Mouse (Mus musculus) heart, embryonic 14.5 days (tissue): ENCODE measurements at regions not wholly inside any gene's neighbourhood (a gene's known extent, or its start where the extent isn't known, plus 50 kb on each side); places are given as distances from the start of the nearest gene placed in this dataset.

Source experiments
- ATAC-seq: fragments of 200-750 bp; cut with Nextera tagmentation; 2 replicates; pipeline ENCODE4 v1.8.0; 2017; ENCODE audit warnings: low read depth, moderate TSS enrichment; ENCODE audit not compliant: insufficient number of reproducible peaks, insufficient read depth, low FRiP score
- H3K27ac ChIP-seq, 2 experiments: fragments of 200-500 bp in 1 of 2; fragments of 300-500 bp in 1 of 2; sonication (generic) in 1 of 2; replicated peaks in 1 of 2; 2 replicates each; pipeline ENCODE4 v1.5.1; 2012 to 2014; ENCODE audit warnings: low read depth in 2 of 2, low read length in 2 of 2, control low read depth in 1 of 2, mild to moderate bottlenecking in 1 of 2, mixed read lengths in 1 of 2; ENCODE audit not compliant: control insufficient read depth in 1 of 2, insufficient read depth in 1 of 2
- H3K27me3 ChIP-seq: fragments of 300-500 bp; sonication (generic); 2 replicates; pipeline ENCODE4 v1.6.1; 2014; ENCODE audit warnings: mild to moderate bottlenecking, low read length, control low read depth; ENCODE audit not compliant: control insufficient read depth, insufficient read depth
- H3K36me3 ChIP-seq: fragments of 300-500 bp; sonication (generic); 2 replicates; pipeline ENCODE4 v1.6.1; 2014; ENCODE audit warnings: mild to moderate bottlenecking, control low read depth, low read length, mixed read lengths; ENCODE audit not compliant: control insufficient read depth, insufficient read depth
- H3K4me1 ChIP-seq, 2 experiments: fragments of 200-500 bp in 1 of 2; fragments of 300-500 bp in 1 of 2; sonication (generic) in 1 of 2; 2 replicates each; pipeline ENCODE4 v1.6.1; 2012 to 2014; ENCODE audit warnings: low read length in 2 of 2, control low read depth in 1 of 2, mixed read lengths in 1 of 2; ENCODE audit not compliant: control insufficient read depth in 2 of 2, insufficient read depth in 2 of 2
- H3K4me2 ChIP-seq: fragments of 300-500 bp; sonication (generic); 2 replicates; pipeline ENCODE4 v1.6.1; 2014; ENCODE audit warnings: mild to moderate bottlenecking, low read length
- H3K4me3 ChIP-seq, 2 experiments: fragments of 200-500 bp in 1 of 2; fragments of 300-500 bp in 1 of 2; sonication (generic) in 1 of 2; 2 replicates each; pipeline ENCODE4 v1.5.1; 2012 to 2014; ENCODE audit warnings: low read length in 2 of 2, mild to moderate bottlenecking in 2 of 2, control low read depth in 1 of 2, low read depth in 1 of 2, moderate library complexity in 1 of 2; ENCODE audit not compliant: control insufficient read depth in 1 of 2, insufficient read depth in 1 of 2
- H3K9ac ChIP-seq: fragments of 300-500 bp; sonication (generic); 2 replicates; pipeline ENCODE4 v1.6.1; 2014; ENCODE audit warnings: mild to moderate bottlenecking, low read length
- H3K9me3 ChIP-seq: fragments of 300-500 bp; sonication (generic); 2 replicates; pipeline ENCODE4 v1.6.1; 2016; ENCODE audit warnings: low read length, control low read depth; ENCODE audit not compliant: control insufficient read depth
- WGBS: fragments of 180-500 bp; shearing (Covaris S2); extraction: QIAGEN DNeasy Blood & Tissue Kit; methylation state at CpG from one replicate; pipeline ENCODE4 v1.1.7; 2014; 5-methylcytosine and 5-hydroxymethylcytosine counted together

- Histone ChIP-seq H3K4me2 (peak overlapping the region; percentile 80), H3K36me3 (no peaks in the 10 kb centered on the region), H3K9me3 (no peaks in the 10 kb centered on the region), H3K4me1 (peaks cover 4 to 24% of the 10 kb centered on the region in 2 experiments), H3K4me3 (peak overlapping the region; percentile 30 to 44), H3K27ac (0 out of 4 replicates have a peak overlapping the region, but pooled peaks of 1 of the 2 experiments have one; percentile 35), H3K9ac (peak overlapping the region; percentile 60), H3K27me3 (no peaks in the 10 kb centered on the region)
- 8% methylated on average over 15 of the region's 15 CpGs for WGBS
- no peak for ATAC-seq
These were observed 175.5 kb upstream of the Tank start for GRCm38 (mm10) chr2:61402588-61403487.

GRCm38 (mm10) chr2:61401636-61402587 is 176.5 kb upstream of the Tank start:
- Histone ChIP-seq H3K9ac (peak overlapping the region; percentile 66), H3K27me3 (no peaks in the 10 kb centered on the region), H3K4me1 (peaks cover 4 to 24% of the 10 kb centered on the region in 2 experiments), H3K4me3 (peak overlapping the region; percentile 43 to 44), H3K9me3 (no peaks in the 10 kb centered on the region), H3K4me2 (peak overlapping the region; percentile 80), H3K27ac (peak overlapping the region; percentile 92 to 93), H3K36me3 (no peaks in the 10 kb centered on the region)
- 1% methylated on average over 21 of the region's 21 CpGs for WGBS
- peak; percentile 78 for ATAC-seq

GRCm38 (mm10) chr2:61398633-61399032 is 179.8 kb upstream of the Tank start:
- peak overlapping the region in 1 of 2 experiments; percentile 43; a peak in 1 of 4 replicates for H3K27ac ChIP-seq
- H3K36me3 ChIP-seq, result no peaks in the 10 kb centered on the region
- 44% methylated on average over 9 of the region's 9 CpGs for WGBS
- no peak overlapping the region for H3K9ac ChIP-seq
- ATAC-seq, result no peak
- H3K4me3 ChIP-seq, result no peak overlapping the region
- no peaks in the 10 kb centered on the region for H3K9me3 ChIP-seq
- no peaks in the 10 kb centered on the region for H3K27me3 ChIP-seq
- peak overlapping the region; percentile 21; the same call in 1 of the 2 replicates for H3K4me2 ChIP-seq
- H3K4me1 ChIP-seq, result peaks cover 4 to 24% of the 10 kb centered on the region in 2 experiments

GRCm38 (mm10) chr2:61389622-61390021 is 188.8 kb upstream of the Tank start:
- Histone ChIP-seq H3K27me3 (no peaks in the 10 kb centered on the region), H3K27ac (no peak overlapping the region), H3K9me3 (peaks cover 5% of the 10 kb centered on the region; the same call in 1 of the 2 replicates), H3K4me2 (no peak overlapping the region), H3K4me1 (peaks cover 2 to 9% of the 10 kb centered on the region in 2 experiments; a peak in 2 of 4 replicates), H3K9ac (no peak overlapping the region), H3K4me3 (no peak overlapping the region), H3K36me3 (no peaks in the 10 kb centered on the region)
- ATAC-seq, result no peak

- H3K4me1 ChIP-seq, result peaks cover 2 to 13% of the 10 kb centered on the region in 2 experiments; a peak in 2 of 4 replicates
- ATAC-seq, result no peak
- H3K9me3 ChIP-seq, result peaks cover 5% of the 10 kb centered on the region; the same call in 1 of the 2 replicates
- H3K4me2 ChIP-seq, result no peak overlapping the region
- no peak overlapping the region for H3K4me3 ChIP-seq
- H3K36me3 ChIP-seq, result no peaks in the 10 kb centered on the region
- no peaks in the 10 kb centered on the region for H3K27me3 ChIP-seq
- WGBS, result 16% methylated on average over 1 of the region's 1 CpGs
- no peak overlapping the region for H3K27ac ChIP-seq
- H3K9ac ChIP-seq, result no peak overlapping the region
These were observed 189.2 kb upstream of the Tank start for GRCm38 (mm10) chr2:61389207-61389606.

- Histone ChIP-seq H3K27me3 (no peaks in the 10 kb centered on the region), H3K9ac (no peak overlapping the region), H3K36me3 (no peaks in the 10 kb centered on the region), H3K4me2 (no peak overlapping the region), H3K4me3 (no peak overlapping the region), H3K9me3 (no peaks in the 10 kb centered on the region), H3K4me1 (peaks cover 2 to 15% of the 10 kb centered on the region in 2 experiments; a peak in 2 of 4 replicates), H3K27ac (0 out of 4 replicates have a peak overlapping the region, but pooled peaks of 1 of the 2 experiments have one; percentile 34)
- no peak for ATAC-seq
- 42% methylated on average over 5 of the region's 5 CpGs for WGBS
These were observed 190.8 kb upstream of the Tank start for GRCm38 (mm10) chr2:61387561-61387960.

GRCm38 (mm10) chr2:61386966-61387365 is 191.4 kb upstream of the Tank start:
- H3K4me2 ChIP-seq, result no peak overlapping the region
- no peaks in the 10 kb centered on the region for H3K9me3 ChIP-seq
- peaks cover 2 to 15% of the 10 kb centered on the region in 2 experiments; a peak in 2 of 4 replicates for H3K4me1 ChIP-seq
- no peak overlapping the region for H3K9ac ChIP-seq
- WGBS, result 79% methylated on average over 5 of the region's 5 CpGs
- no peak for ATAC-seq
- H3K27me3 ChIP-seq, result no peaks in the 10 kb centered on the region
- H3K36me3 ChIP-seq, result no peaks in the 10 kb centered on the region
- H3K27ac ChIP-seq, result no peak overlapping the region
- H3K4me3 ChIP-seq, result no peak overlapping the region
